Mouse (Mus musculus): Measurements from ENCODE around the gene Gsg1. TPM values are rescaled to one million over a fixed set of nuclear protein-coding genes. Genes with fewer than 3 reads are reported as not detected.

Gene Gsg1
- polyA plus RNA-seq, 1 experiment from 2014 or later: 7.7 TPM

DNA sequence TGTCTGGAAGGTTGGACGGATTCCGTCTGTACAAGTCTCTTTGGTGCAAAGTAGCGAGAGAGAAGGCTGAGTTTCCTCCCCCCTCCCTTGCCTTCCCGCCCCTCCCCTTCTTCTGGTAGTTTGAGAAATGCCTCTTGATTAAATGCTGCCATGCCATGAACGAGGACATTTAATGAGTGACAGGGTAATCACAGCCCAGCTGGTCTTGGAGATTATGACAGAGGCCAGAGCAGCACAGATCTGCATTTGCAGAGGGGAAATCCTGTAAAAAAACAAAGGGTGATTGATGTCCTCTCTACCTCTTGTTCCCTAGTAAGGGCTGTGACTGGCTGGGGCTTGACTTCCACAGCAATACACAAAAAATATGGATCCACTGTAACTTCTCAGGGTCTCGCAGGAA, 6.3 kb downstream of the Gsg1 start:
- peak; percentile 52 for DNase-seq
- H3K4me3 ChIP-seq (ENCODE audit: low read depth, low read length): no peak overlapping the region
- H3K4me2 ChIP-seq: peak overlapping the region; percentile 35; the same call in 1 of the 2 replicates
- H3K27me3 ChIP-seq (ENCODE audit: insufficient read depth, low read length): no peaks in the 10 kb centered on the region
- TF ChIP-seq CTCF (IDR thresholded peaks at IDR 0.05; ENCODE audit: low read depth): no peak
- peaks cover 16% of the 10 kb centered on the region for H3K4me1 ChIP-seq (ENCODE audit: insufficient read depth)
- WGBS: 43% methylated on average over 6 of the region's 6 CpGs
- no peaks in the 10 kb centered on the region for H3K36me3 ChIP-seq (ENCODE audit: insufficient read depth)
- no peaks in the 10 kb centered on the region for H3K9me3 ChIP-seq (ENCODE audit: low read depth, low read length)
- no peak overlapping the region for H3K9ac ChIP-seq
- ATAC-seq (ENCODE audit: insufficient read depth): no peak
- H3K27ac ChIP-seq (ENCODE audit: low read depth): no peak overlapping the region

DNA sequence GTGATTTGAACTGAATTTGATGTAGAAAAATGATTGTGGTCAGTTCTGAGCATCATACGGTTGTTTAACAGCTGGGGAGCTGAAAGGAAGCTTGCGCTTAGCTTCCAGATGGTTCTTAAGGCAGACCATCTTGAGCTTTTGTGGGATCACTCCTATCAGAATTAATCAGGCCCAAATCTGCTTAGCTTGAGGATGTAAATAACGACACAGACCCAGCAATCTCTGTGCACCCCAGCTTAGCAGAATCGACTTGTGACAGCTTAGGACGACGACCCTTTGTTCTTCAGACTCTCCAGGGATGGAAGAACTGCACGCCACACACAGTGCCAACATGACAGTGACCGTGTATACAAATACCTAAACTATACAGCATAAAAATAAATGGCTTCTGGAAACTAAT, 8.6 kb downstream of the Gsg1 start:
- Histone ChIP-seq H3K36me3 (ENCODE audit: insufficient read depth) (no peaks in the 10 kb centered on the region), H3K9me3 (ENCODE audit: low read depth, low read length) (no peaks in the 10 kb centered on the region), H3K9ac (no peak overlapping the region), H3K4me2 (no peak overlapping the region), H3K4me1 (ENCODE audit: insufficient read depth) (peaks cover 3% of the 10 kb centered on the region; the same call in 1 of the 2 replicates), H3K27ac (ENCODE audit: low read depth) (no peak overlapping the region), H3K4me3 (ENCODE audit: low read depth, low read length) (no peak overlapping the region), H3K27me3 (ENCODE audit: insufficient read depth, low read length) (no peaks in the 10 kb centered on the region)
- TF ChIP-seq CTCF (IDR thresholded peaks at IDR 0.05; ENCODE audit: low read depth): no peak
- DNase-seq (no peak), ATAC-seq (ENCODE audit: insufficient read depth) (no peak)
- 66% methylated on average over 8 of the region's 8 CpGs for WGBS

DNA sequence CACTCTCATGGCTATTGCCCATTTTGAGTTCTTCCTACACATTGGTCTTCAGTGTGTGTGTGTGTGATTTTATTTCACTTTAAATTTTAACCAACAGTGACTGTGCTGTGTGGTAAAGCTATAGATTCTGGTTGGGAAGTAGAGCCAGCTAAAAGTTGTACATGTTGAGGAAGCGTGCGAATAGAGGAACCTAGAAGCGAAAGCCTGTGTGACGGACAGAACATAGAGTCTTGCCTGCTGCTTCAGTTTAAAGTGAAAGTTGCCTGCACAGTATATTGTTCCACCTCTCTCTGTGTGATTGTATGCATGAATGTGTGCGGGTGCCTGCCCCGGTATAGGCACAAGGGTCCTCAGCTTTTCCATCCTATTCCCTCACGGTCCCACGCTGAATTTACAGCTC, 13.8 kb downstream of the Gsg1 start:
- WGBS: 87% methylated on average over 8 of the region's 8 CpGs
- H3K36me3 ChIP-seq (ENCODE audit: insufficient read depth): no peaks in the 10 kb centered on the region
- no peak overlapping the region for H3K4me3 ChIP-seq (ENCODE audit: low read depth, low read length)
- DNase-seq (no peak), ATAC-seq (ENCODE audit: insufficient read depth) (no peak)
- H3K9ac ChIP-seq: no peak overlapping the region
- H3K27me3 ChIP-seq (ENCODE audit: insufficient read depth, low read length): no peaks in the 10 kb centered on the region
- no peaks in the 10 kb centered on the region for H3K4me1 ChIP-seq (ENCODE audit: insufficient read depth)
- H3K27ac ChIP-seq (ENCODE audit: low read depth): no peak overlapping the region
- TF ChIP-seq CTCF (IDR thresholded peaks at IDR 0.05; ENCODE audit: low read depth): no peak
- H3K4me2 ChIP-seq: no peak overlapping the region
- H3K9me3 ChIP-seq (ENCODE audit: low read depth, low read length): no peaks in the 10 kb centered on the region

DNA sequence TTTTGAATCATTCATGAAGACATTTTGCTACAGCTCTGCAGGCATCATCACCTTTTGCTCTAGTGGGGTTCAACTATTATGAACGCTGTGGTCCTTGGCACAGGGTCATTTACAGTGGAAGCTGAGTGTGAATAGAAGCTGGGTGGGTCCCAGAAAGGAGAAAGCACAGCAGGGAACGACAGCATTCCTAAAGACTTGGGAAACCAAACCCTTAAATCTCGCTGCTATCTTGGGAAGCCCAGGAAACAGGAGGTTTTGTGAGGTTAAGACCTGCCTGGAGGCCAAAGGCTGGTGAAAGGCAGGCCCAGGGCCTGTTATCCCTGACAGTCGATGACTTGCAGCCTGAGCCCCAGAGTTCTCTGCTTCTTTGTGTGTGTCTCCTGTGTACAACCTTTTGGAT, 15.9 kb downstream of the Gsg1 start:
- 49% methylated on average over 4 of the region's 4 CpGs for WGBS
- 0 out of 2 replicates have a peak, but pooled peaks cover 13% of the 10 kb centered on the region for H3K36me3 ChIP-seq (ENCODE audit: insufficient read depth)
- no peak overlapping the region for H3K4me3 ChIP-seq (ENCODE audit: low read depth, low read length)
- no peak for TF ChIP-seq CTCF (IDR thresholded peaks at IDR 0.05; ENCODE audit: low read depth)
- H3K4me1 ChIP-seq (ENCODE audit: insufficient read depth): no peaks in the 10 kb centered on the region
- no peaks in the 10 kb centered on the region for H3K27me3 ChIP-seq (ENCODE audit: insufficient read depth, low read length)
- no peaks in the 10 kb centered on the region for H3K9me3 ChIP-seq (ENCODE audit: low read depth, low read length)
- H3K27ac ChIP-seq (ENCODE audit: low read depth): no peak overlapping the region
- ATAC-seq (ENCODE audit: insufficient read depth): no peak
- DNase-seq: no peak
- no peak overlapping the region for H3K9ac ChIP-seq
- no peak overlapping the region for H3K4me2 ChIP-seq

DNA sequence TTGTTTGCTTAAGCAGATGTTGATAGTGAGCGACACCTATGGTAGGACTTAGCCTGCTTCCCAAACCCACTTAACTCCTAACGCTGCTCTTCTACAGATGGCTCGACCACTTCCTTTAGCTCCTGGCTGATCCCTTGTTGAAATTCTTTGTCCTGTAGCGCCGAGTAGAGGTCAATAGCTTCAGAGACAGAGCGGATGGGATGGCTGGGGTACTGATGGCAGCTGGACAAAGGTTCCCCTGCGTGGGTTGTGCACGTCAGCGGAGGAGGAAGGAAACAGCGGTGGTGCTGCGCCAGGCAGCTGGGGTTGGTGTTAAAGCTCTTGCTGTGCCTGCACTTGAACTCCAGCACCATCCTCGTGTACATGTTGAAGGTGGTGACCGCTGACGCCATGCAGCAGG, 16.8 kb downstream of the Gsg1 start:
- Histone ChIP-seq H3K9ac (no peak overlapping the region), H3K4me1 (ENCODE audit: insufficient read depth) (no peaks in the 10 kb centered on the region), H3K27me3 (ENCODE audit: insufficient read depth, low read length) (no peaks in the 10 kb centered on the region), H3K4me3 (ENCODE audit: low read depth, low read length) (no peak overlapping the region), H3K36me3 (ENCODE audit: insufficient read depth) (0 out of 2 replicates have a peak, but pooled peaks cover 22% of the 10 kb centered on the region), H3K4me2 (no peak overlapping the region), H3K27ac (ENCODE audit: low read depth) (no peak overlapping the region), H3K9me3 (ENCODE audit: low read depth, low read length) (no peaks in the 10 kb centered on the region)
- 43% methylated on average over 14 of the region's 14 CpGs for WGBS
- TF ChIP-seq CTCF (IDR thresholded peaks at IDR 0.05; ENCODE audit: low read depth): peak; percentile 22
- DNase-seq (no peak), ATAC-seq (ENCODE audit: insufficient read depth) (no peak)

DNA sequence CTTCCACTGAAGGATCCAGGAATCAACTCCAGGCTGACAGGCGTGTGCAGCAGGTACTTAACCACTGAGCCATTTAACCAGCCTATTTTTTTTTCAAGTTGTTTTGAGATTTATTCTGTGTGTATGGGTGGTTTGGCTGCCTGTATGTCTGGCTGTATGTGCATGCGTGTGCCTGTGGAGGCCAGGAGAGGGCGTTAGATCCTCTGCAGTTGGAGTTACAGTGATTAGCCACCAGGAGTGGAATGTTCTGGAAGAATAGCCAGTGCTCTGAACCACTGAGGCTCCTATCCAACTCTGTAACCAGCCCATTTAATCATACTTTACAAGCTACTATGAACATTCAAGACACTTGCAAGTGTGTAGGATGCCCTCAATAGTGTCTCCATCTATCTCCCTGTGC, 17.6 kb downstream of the Gsg1 start:
- Histone ChIP-seq H3K36me3 (ENCODE audit: insufficient read depth) (0 out of 2 replicates have a peak, but pooled peaks cover 29% of the 10 kb centered on the region), H3K4me3 (ENCODE audit: low read depth, low read length) (no peak overlapping the region), H3K4me1 (ENCODE audit: insufficient read depth) (no peaks in the 10 kb centered on the region), H3K27me3 (ENCODE audit: insufficient read depth, low read length) (no peaks in the 10 kb centered on the region), H3K27ac (ENCODE audit: low read depth) (no peak overlapping the region), H3K9ac (no peak overlapping the region), H3K9me3 (ENCODE audit: low read depth, low read length) (no peaks in the 10 kb centered on the region), H3K4me2 (no peak overlapping the region)
- 77% methylated on average over 3 of the region's 3 CpGs for WGBS
- TF ChIP-seq CTCF (IDR thresholded peaks at IDR 0.05; ENCODE audit: low read depth): peak; percentile 39
- DNase-seq (no peak), ATAC-seq (ENCODE audit: insufficient read depth) (no peak)

DNA sequence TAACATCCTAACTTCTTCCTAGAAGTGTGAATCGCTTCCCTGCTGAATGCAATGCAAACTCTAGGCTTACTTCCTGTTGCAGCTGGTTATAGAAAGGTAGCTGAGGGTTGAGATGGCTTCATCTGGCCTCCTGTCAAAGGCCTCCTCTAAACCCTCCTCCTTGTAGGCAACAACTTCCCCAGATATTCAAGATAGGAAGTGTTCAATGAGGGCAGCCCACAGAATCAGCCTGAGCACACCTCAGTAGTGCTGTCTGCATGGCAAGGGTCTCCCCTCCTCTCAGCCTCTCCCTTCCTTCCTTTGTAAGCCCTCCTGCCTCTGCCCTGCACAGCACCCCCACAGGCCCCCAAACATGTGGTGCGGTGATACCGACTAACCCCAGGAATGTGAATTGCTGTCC, 18.4 kb downstream of the Gsg1 start:
- Histone ChIP-seq H3K9me3 (ENCODE audit: low read depth, low read length) (no peaks in the 10 kb centered on the region), H3K4me2 (no peak overlapping the region), H3K4me3 (ENCODE audit: low read depth, low read length) (no peak overlapping the region), H3K9ac (no peak overlapping the region), H3K27ac (ENCODE audit: low read depth) (no peak overlapping the region), H3K36me3 (ENCODE audit: insufficient read depth) (0 out of 2 replicates have a peak, but pooled peaks cover 31% of the 10 kb centered on the region), H3K4me1 (ENCODE audit: insufficient read depth) (no peaks in the 10 kb centered on the region), H3K27me3 (ENCODE audit: insufficient read depth, low read length) (no peaks in the 10 kb centered on the region)
- no peak for DNase-seq
- no peak for ATAC-seq (ENCODE audit: insufficient read depth)
- TF ChIP-seq CTCF (IDR thresholded peaks at IDR 0.05; ENCODE audit: low read depth): no peak
- WGBS: 88% methylated on average over 3 of the region's 3 CpGs
